Mouse (Mus musculus) forebrain, embryonic 14.5 days (tissue): ENCODE measurements around the gene Pbld1. TPM values are rescaled to one million over a fixed set of nuclear protein-coding genes. Genes with fewer than 3 reads are reported as not detected.

Source experiments
- ATAC-seq: fragments of 200-750 bp; cut with Nextera tagmentation; 2 replicates; pipeline ENCODE4 v1.8.0; 2017; ENCODE audit warnings: mild to moderate bottlenecking, moderate library complexity
- DNase-seq: peaks from one replicate; pipeline ENCODE4 v3.0.0-alpha.2; 2015; ENCODE audit warnings: low spot score
- H3K27ac ChIP-seq: fragments of 300-500 bp; sonication (generic); 2 replicates; pipeline ENCODE4 v1.5.1; 2014; ENCODE audit warnings: low read depth, mild to moderate bottlenecking, control low read depth, low read length, moderate library complexity
- H3K27me3 ChIP-seq: fragments of 300-500 bp; sonication (generic); replicated peaks from 2 replicates; pipeline ENCODE4 v1.6.1; 2014; ENCODE audit warnings: low read length, control low read depth, mixed read lengths; ENCODE audit not compliant: control insufficient read depth, insufficient read depth
- H3K36me3 ChIP-seq: fragments of 300-500 bp; sonication (generic); 2 replicates; pipeline ENCODE4 v1.6.1; 2014; ENCODE audit warnings: low read length, control low read depth; ENCODE audit not compliant: control insufficient read depth, insufficient read depth
- H3K4me1 ChIP-seq: fragments of 300-500 bp; sonication (generic); 2 replicates; pipeline ENCODE4 v1.6.1; 2014; ENCODE audit warnings: antibody characterized with exemption, low read length, control low read depth; ENCODE audit not compliant: control insufficient read depth, insufficient read depth
- H3K4me2 ChIP-seq: fragments of 300-500 bp; sonication (generic); 2 replicates; pipeline ENCODE4 v1.6.1; 2014; ENCODE audit warnings: mild to moderate bottlenecking, control low read depth, low read length
- H3K4me3 ChIP-seq: fragments of 300-500 bp; sonication (generic); 2 replicates; pipeline ENCODE4 v1.5.1; 2014; ENCODE audit warnings: low read depth, low read length, control low read depth
- H3K9ac ChIP-seq: fragments of 300-500 bp; sonication (generic); 2 replicates; pipeline ENCODE4 v1.6.1; 2014; ENCODE audit warnings: mild to moderate bottlenecking, low read length, control low read depth, moderate library complexity
- H3K9me3 ChIP-seq: fragments of 300-500 bp; sonication (generic); replicated peaks from 2 replicates; pipeline ENCODE4 v1.6.1; 2016; ENCODE audit warnings: low read length, control low read depth, mixed read lengths; ENCODE audit not compliant: control insufficient read depth
- WGBS: fragments of 180-500 bp; shearing (Covaris S2); extraction: QIAGEN DNeasy Blood & Tissue Kit; methylation state at CpG from one replicate; pipeline ENCODE4 v1.1.7; 2014; 5-methylcytosine and 5-hydroxymethylcytosine counted together
- polyA plus RNA-seq: library from polyadenylated mRNA; unstranded; fragments of >200 nt; fragmentation: Nextera tagmentation; extraction: Ambion mirVana; gene quantifications from 2 replicates; pipeline ENCODE4 v1.2.1, GENCODE M21; 2014

Pbld1 gene
- polyA plus RNA-seq, 1 experiment from 2014 or later: 0.36 TPM

- DNase-seq (no peak), ATAC-seq (no peak)
- no peaks in the 10 kb centered on the region for H3K36me3 ChIP-seq
- peaks cover under 1% of the 10 kb centered on the region; the same call in 1 of the 2 replicates for H3K4me1 ChIP-seq
- H3K27me3 ChIP-seq: no peaks in the 10 kb centered on the region
- no peaks in the 10 kb centered on the region for H3K9me3 ChIP-seq
- WGBS: 88% methylated on average over 3 of the region's 3 CpGs
- no peak overlapping the region for H3K4me3 ChIP-seq
- H3K4me2 ChIP-seq: no peak overlapping the region
- no peak overlapping the region for H3K27ac ChIP-seq
- no peak overlapping the region for H3K9ac ChIP-seq
These were observed 27.7 kb upstream of the Pbld1 start for GRCm38 (mm10) chr10:63032267-63032666.

DNA sequence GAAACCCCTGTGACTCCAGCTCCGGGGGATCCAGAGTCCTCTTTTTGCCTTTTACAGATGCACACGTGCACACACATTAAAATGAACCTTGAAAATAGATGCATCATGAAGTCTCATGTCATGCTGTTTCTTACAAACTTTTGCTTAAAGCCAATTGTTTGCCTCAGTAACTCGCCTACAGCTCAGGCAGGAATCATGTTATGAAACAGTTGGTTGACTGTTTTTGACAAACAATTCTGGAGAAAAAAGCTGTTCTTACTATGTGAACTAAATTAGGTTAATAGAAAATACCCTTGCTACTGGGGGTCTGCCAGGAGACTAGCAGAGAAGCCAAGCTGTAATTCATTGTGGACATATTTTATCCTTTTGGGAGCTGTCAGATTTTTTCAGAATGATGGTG is 27.0 kb upstream of the Pbld1 start:
- Histone ChIP-seq H3K9ac (no peak overlapping the region), H3K36me3 (no peaks in the 10 kb centered on the region), H3K4me2 (no peak overlapping the region), H3K4me3 (no peak overlapping the region), H3K4me1 (no peaks in the 10 kb centered on the region), H3K9me3 (no peaks in the 10 kb centered on the region), H3K27ac (no peak overlapping the region), H3K27me3 (no peaks in the 10 kb centered on the region)
- no peak for DNase-seq
- WGBS: 54% methylated on average over 3 of the region's 3 CpGs
- no peak for ATAC-seq

- Histone ChIP-seq H3K9me3 (no peaks in the 10 kb centered on the region), H3K4me1 (no peaks in the 10 kb centered on the region), H3K27me3 (no peaks in the 10 kb centered on the region), H3K36me3 (no peaks in the 10 kb centered on the region), H3K9ac (no peak overlapping the region), H3K27ac (no peak overlapping the region), H3K4me3 (no peak overlapping the region), H3K4me2 (no peak overlapping the region)
- no peak for ATAC-seq
- no peak for DNase-seq
- WGBS: 89% methylated on average over 14 of the region's 14 CpGs
These were observed 21.2 kb upstream of the Pbld1 start for GRCm38 (mm10) chr10:63038571-63039320.

DNA sequence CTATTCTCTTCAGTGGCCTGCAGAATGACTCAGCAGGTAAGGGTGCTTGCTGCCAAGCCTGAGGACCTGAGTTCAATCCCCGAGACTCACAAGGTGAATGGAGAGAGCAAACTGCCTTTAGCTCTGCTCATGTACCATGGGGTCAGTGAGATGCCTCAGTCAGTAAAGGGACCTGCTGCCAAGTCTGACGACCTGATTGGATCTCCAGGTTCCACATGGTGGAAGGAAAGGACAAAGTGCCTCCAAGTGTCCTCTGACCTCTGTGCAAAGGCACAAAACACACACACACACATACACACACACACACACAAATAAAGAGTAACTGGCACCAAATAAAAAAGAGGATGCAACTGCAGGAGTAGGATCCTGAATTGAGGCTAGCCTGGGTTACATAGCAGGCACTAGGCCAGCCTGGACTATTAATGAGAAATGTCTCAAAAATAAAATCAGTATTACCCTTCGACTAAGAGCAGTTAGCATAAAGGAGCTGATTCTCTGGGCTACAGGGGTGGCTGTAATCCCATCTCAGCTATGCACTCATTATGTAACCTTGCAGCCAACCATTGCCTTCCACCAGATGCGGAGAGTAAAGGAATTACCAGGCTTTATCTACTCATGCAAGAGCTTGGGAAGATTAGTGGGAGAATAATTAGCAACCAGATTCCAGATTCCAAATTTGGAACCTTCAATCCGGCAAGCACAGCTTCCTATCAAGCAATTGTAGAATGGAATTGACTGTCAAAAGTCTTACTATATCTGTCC is 19.9 kb upstream of the Pbld1 start:
- H3K9me3 ChIP-seq: no peaks in the 10 kb centered on the region
- no peaks in the 10 kb centered on the region for H3K27me3 ChIP-seq
- no peak overlapping the region for H3K4me2 ChIP-seq
- ATAC-seq (no peak), DNase-seq (no peak)
- H3K4me1 ChIP-seq: no peaks in the 10 kb centered on the region
- no peak overlapping the region for H3K4me3 ChIP-seq
- no peaks in the 10 kb centered on the region for H3K36me3 ChIP-seq
- H3K9ac ChIP-seq: no peak overlapping the region
- H3K27ac ChIP-seq: no peak overlapping the region
- WGBS: 55% methylated on average over 5 of the region's 5 CpGs

- Histone ChIP-seq H3K4me1 (no peaks in the 10 kb centered on the region), H3K4me3 (no peak overlapping the region), H3K9me3 (no peaks in the 10 kb centered on the region), H3K27me3 (no peaks in the 10 kb centered on the region), H3K27ac (no peak overlapping the region), H3K4me2 (no peak overlapping the region), H3K9ac (no peak overlapping the region), H3K36me3 (no peaks in the 10 kb centered on the region)
- 67% methylated on average over 3 of the region's 3 CpGs for WGBS
- DNase-seq (peak; percentile 41), ATAC-seq (no peak)
These were observed 16.8 kb upstream of the Pbld1 start for GRCm38 (mm10) chr10:63043154-63043553.

DNA sequence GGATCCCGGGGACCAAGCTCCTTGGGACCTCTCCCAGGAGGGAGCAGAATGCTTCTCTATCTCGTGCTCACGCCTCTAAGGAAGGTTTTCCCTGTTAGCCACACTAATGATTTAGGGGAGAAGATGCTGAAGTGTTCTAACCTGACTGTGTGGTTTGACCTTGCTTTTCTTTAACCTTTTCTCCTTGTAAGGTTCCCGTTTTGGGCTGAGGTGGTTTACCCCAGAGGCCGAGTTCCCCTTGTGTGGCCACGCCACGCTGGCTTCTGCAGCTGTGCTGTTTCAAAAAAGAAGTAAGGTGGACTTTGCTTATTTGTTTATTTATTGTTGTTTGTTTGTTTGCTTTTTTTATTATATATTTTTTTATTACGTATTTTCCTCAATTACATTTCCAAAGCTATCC is 12.2 kb upstream of the Pbld1 start:
- DNase-seq: no peak
- H3K9ac ChIP-seq: no peak overlapping the region
- H3K27ac ChIP-seq: no peak overlapping the region
- no peaks in the 10 kb centered on the region for H3K36me3 ChIP-seq
- no peaks in the 10 kb centered on the region for H3K4me1 ChIP-seq
- WGBS: 94% methylated on average over 8 of the region's 8 CpGs
- no peak for ATAC-seq
- H3K27me3 ChIP-seq: no peaks in the 10 kb centered on the region
- H3K9me3 ChIP-seq: no peaks in the 10 kb centered on the region
- H3K4me2 ChIP-seq: no peak overlapping the region
- no peak overlapping the region for H3K4me3 ChIP-seq

- no peaks in the 10 kb centered on the region for H3K4me1 ChIP-seq
- H3K4me2 ChIP-seq: no peak overlapping the region
- H3K9me3 ChIP-seq: no peaks in the 10 kb centered on the region
- no peaks in the 10 kb centered on the region for H3K36me3 ChIP-seq
- H3K27ac ChIP-seq: no peak overlapping the region
- DNase-seq (no peak), ATAC-seq (no peak)
- H3K9ac ChIP-seq: no peak overlapping the region
- no peaks in the 10 kb centered on the region for H3K27me3 ChIP-seq
- WGBS: 85% methylated on average over 2 of the region's 2 CpGs
- H3K4me3 ChIP-seq: no peak overlapping the region
These were observed 10.9 kb upstream of the Pbld1 start for GRCm38 (mm10) chr10:63049106-63049505.

DNA sequence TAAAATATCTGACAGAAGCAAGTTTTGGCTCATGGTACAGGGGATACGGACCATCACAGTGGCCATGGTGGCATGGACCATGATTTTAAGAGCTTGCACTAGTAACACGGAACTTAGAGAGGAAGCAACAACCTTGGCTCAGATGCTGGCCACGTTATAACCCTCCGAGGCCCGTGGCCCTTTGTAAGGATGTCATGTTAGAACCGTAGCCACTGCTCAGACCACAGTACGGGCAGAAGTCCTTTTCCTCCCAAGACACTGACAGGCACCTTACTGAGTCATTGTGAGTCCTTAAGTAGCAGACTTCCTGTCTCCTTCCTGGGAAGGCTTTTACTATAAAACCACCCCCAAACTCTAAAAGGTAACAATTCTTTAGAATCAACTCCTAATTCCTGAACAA is 8.7 kb upstream of the Pbld1 start:
- Histone ChIP-seq H3K4me1 (no peaks in the 10 kb centered on the region), H3K9ac (no peak overlapping the region), H3K27me3 (no peaks in the 10 kb centered on the region), H3K4me3 (no peak overlapping the region), H3K4me2 (no peak overlapping the region), H3K9me3 (no peaks in the 10 kb centered on the region), H3K27ac (no peak overlapping the region), H3K36me3 (no peaks in the 10 kb centered on the region)
- DNase-seq: no peak
- no peak for ATAC-seq
- 77% methylated on average over 7 of the region's 7 CpGs for WGBS

- Histone ChIP-seq H3K9me3 (no peaks in the 10 kb centered on the region), H3K9ac (no peak overlapping the region), H3K4me2 (no peak overlapping the region), H3K27me3 (no peaks in the 10 kb centered on the region), H3K27ac (no peak overlapping the region), H3K36me3 (no peaks in the 10 kb centered on the region), H3K4me3 (no peak overlapping the region), H3K4me1 (no peaks in the 10 kb centered on the region)
- WGBS: 89% methylated on average over 6 of the region's 6 CpGs
- no peak for ATAC-seq
- no peak for DNase-seq
These were observed 8.0 kb upstream of the Pbld1 start for GRCm38 (mm10) chr10:63052011-63052410.
